Mouse (Mus musculus): ENCODE data around the gene Prkcb. TPM values are rescaled to one million over a fixed set of nuclear protein-coding genes. Genes with fewer than 3 reads are reported as not detected.

Gene Prkcb
- polyA plus RNA-seq, 1 experiment from 2014 or later, result 32.5 TPM

- peaks cover 24% of the 10 kb centered on the region for H3K4me1 ChIP-seq
- 87% methylated on average over 8 of the region's 8 CpGs for WGBS
- no peak for ATAC-seq (ENCODE audit: low FRiP score)
- H3K27ac ChIP-seq, result no peak overlapping the region
- H3K9me3 ChIP-seq (replicated peaks), result no peaks in the 10 kb centered on the region
- no peak overlapping the region for H3K9ac ChIP-seq
- H3K27me3 ChIP-seq, result no peaks in the 10 kb centered on the region
- no peak overlapping the region for H3K4me3 ChIP-seq
- H3K4me2 ChIP-seq (replicated peaks), result no peak overlapping the region
- no peaks in the 10 kb centered on the region for H3K36me3 ChIP-seq
These were observed 96.3 kb downstream of the Prkcb start for GRCm38 (mm10) chr7:122384891-122385290.

- Histone ChIP-seq H3K9me3 (replicated peaks) (no peaks in the 10 kb centered on the region), H3K36me3 (no peaks in the 10 kb centered on the region), H3K4me3 (no peak overlapping the region), H3K27ac (no peak overlapping the region), H3K27me3 (no peaks in the 10 kb centered on the region), H3K9ac (no peak overlapping the region), H3K4me1 (peaks cover 25% of the 10 kb centered on the region), H3K4me2 (replicated peaks) (no peak overlapping the region)
- WGBS, result 96% methylated on average over 1 of the region's 1 CpGs
- no peak for ATAC-seq (ENCODE audit: low FRiP score)
These were observed 98.0 kb downstream of the Prkcb start for GRCm38 (mm10) chr7:122386567-122386966.

DNA sequence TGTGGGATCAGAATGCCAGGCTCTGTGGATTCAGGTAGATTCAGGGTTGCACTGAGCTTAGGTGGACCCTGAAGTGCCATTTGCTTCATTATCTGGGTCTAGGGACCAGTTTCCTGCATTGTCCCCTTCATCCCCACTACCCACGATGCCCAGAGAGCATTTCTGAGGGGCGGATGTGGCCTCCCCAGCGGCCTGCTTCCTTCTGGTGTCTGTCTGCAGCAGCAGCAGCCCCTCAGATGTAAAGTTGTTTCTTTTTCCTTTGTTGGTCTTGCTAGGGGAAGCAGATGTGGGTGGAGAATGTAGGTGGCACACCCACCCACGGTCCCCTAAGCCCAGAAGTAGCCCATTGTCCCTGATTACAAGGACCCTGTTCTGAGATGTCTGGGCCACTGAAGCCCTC is 99.3 kb downstream of the Prkcb start:
- no peaks in the 10 kb centered on the region for H3K9me3 ChIP-seq (replicated peaks)
- no peak overlapping the region for H3K9ac ChIP-seq
- H3K4me1 ChIP-seq, result peaks cover 25% of the 10 kb centered on the region
- no peak overlapping the region for H3K4me3 ChIP-seq
- no peak for ATAC-seq (ENCODE audit: low FRiP score)
- no peak overlapping the region for H3K27ac ChIP-seq
- 55% methylated on average over 4 of the region's 4 CpGs for WGBS
- no peak overlapping the region for H3K4me2 ChIP-seq (replicated peaks)
- no peaks in the 10 kb centered on the region for H3K36me3 ChIP-seq
- no peaks in the 10 kb centered on the region for H3K27me3 ChIP-seq

GRCm38 (mm10) chr7:122388858-122389257 is 100.3 kb downstream of the Prkcb start:
- ATAC-seq (ENCODE audit: low FRiP score), result peak; percentile 42
- no peak overlapping the region for H3K9ac ChIP-seq

DNA sequence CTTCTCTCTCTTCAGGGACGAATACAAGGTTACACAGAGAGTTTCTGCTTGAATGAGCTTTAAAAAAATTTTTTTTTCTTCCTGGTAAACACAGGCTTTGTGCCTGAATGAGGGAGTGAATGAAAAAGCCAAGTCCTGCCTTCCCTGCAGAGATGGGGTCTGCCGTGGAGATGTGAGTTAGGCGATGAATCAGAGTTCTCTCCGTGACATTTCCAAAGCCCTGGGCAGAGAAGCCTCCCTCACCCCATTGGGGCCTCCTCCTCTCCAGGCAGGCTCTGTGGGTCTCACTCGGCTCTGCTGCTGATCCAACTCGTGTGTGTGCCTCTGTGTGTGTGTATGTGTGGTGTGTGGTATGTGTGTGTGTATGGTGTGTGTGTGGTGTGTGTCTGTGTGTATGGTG is 101.1 kb downstream of the Prkcb start:
- Histone ChIP-seq H3K27me3 (no peaks in the 10 kb centered on the region), H3K9me3 (replicated peaks) (no peaks in the 10 kb centered on the region), H3K27ac (peak overlapping the region; percentile 69), H3K4me3 (no peak overlapping the region), H3K9ac (no peak overlapping the region; the same call in 1 of the 2 replicates), H3K36me3 (no peaks in the 10 kb centered on the region), H3K4me2 (replicated peaks) (no peak overlapping the region), H3K4me1 (peaks cover 25% of the 10 kb centered on the region)
- ATAC-seq (ENCODE audit: low FRiP score), result peak; percentile 40
- 23% methylated on average over 6 of the region's 6 CpGs for whole genome bisulfite sequencing

More at GRCm38 (mm10) chr7:122388858-122389257, 100.3 kb downstream of the Prkcb start:
- Histone ChIP-seq H3K9me3 (replicated peaks) (no peaks in the 10 kb centered on the region), H3K4me1 (peaks cover 25% of the 10 kb centered on the region), H3K4me2 (replicated peaks) (no peak overlapping the region), H3K27me3 (no peaks in the 10 kb centered on the region), H3K4me3 (no peak overlapping the region), H3K36me3 (no peaks in the 10 kb centered on the region), H3K27ac (no peak overlapping the region)
- 48% methylated on average over 5 of the region's 5 CpGs for WGBS

GRCm38 (mm10) chr7:122390200-122390599 is 101.6 kb downstream of the Prkcb start:
- no peak overlapping the region for H3K4me3 ChIP-seq
- no peaks in the 10 kb centered on the region for H3K9me3 ChIP-seq (replicated peaks)
- no peaks in the 10 kb centered on the region for H3K36me3 ChIP-seq
- no peak overlapping the region for H3K9ac ChIP-seq
- peaks cover 25% of the 10 kb centered on the region for H3K4me1 ChIP-seq
- WGBS, result 49% methylated on average over 5 of the region's 5 CpGs
- H3K27me3 ChIP-seq, result no peaks in the 10 kb centered on the region
- peak overlapping the region; percentile 69 for H3K27ac ChIP-seq
- no peak overlapping the region for H3K4me2 ChIP-seq (replicated peaks)
- ATAC-seq (ENCODE audit: low FRiP score), result peak; percentile 74

DNA sequence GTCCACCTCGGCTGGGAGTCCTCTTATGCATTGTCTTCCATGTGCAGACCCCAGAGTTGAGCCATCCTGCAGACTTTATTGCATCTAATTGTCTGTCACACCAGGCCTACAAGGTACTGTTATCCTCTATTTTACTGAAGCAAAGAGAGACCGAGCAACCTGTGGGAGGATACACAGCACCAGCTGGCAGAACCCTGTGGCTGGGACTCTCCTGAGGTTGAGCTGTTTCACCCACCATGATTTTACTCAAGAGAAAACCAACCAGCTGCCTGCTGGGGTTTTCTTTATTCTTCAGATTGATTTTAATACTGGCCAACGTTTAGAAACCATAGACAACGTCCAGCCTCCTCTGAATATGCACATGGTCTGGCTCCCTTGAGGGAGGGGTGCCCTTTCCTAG is 102.1 kb downstream of the Prkcb start:
- Histone ChIP-seq H3K9ac (no peak overlapping the region), H3K4me1 (peaks cover 25% of the 10 kb centered on the region), H3K27me3 (no peaks in the 10 kb centered on the region), H3K4me2 (replicated peaks) (no peak overlapping the region), H3K4me3 (no peak overlapping the region), H3K27ac (peak overlapping the region; percentile 69), H3K9me3 (replicated peaks) (no peaks in the 10 kb centered on the region), H3K36me3 (no peaks in the 10 kb centered on the region)
- ATAC-seq (ENCODE audit: low FRiP score), result no peak
- WGBS, result 63% methylated on average over 4 of the region's 4 CpGs

GRCm38 (mm10) chr7:122391382-122391781 is 102.8 kb downstream of the Prkcb start:
- Histone ChIP-seq H3K4me3 (no peak overlapping the region), H3K27me3 (no peaks in the 10 kb centered on the region), H3K9me3 (replicated peaks) (no peaks in the 10 kb centered on the region), H3K27ac (no peak overlapping the region), H3K4me2 (replicated peaks) (no peak overlapping the region), H3K36me3 (no peaks in the 10 kb centered on the region), H3K4me1 (peaks cover 25% of the 10 kb centered on the region), H3K9ac (no peak overlapping the region)
- no peak for ATAC-seq (ENCODE audit: low FRiP score)
- WGBS, result 71% methylated on average over 3 of the region's 3 CpGs

DNA sequence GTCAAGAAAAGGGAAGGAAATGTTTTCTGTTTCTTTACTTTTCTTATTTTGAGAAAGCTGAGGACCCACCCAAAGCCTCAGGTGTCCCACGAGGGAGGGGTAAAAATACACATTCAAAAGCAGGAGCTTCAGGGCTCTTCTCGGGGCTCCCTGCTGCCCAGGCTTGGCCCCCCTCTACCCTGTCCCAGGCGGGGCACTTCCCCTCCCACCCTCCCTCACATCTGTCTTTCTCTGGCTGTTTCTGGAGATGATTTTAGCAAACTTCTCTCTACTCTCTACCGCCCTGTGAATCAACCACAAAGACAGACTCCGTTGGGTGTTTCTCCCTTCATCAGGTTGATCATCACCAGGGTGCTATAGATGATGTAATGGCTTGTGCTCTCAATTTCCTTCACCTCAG is 105.4 kb downstream of the Prkcb start:
- Histone ChIP-seq H3K9me3 (replicated peaks) (no peaks in the 10 kb centered on the region), H3K27me3 (no peaks in the 10 kb centered on the region), H3K36me3 (no peaks in the 10 kb centered on the region), H3K9ac (no peak overlapping the region), H3K4me2 (replicated peaks) (no peak overlapping the region), H3K27ac (no peak overlapping the region), H3K4me3 (no peak overlapping the region), H3K4me1 (peaks cover 16% of the 10 kb centered on the region)
- no peak for ATAC-seq (ENCODE audit: low FRiP score)
- 56% methylated on average over 5 of the region's 5 CpGs for WGBS

GRCm38 (mm10) chr7:122395159-122395975 is 106.8 kb downstream of the Prkcb start:
- WGBS, result 82% methylated on average over 7 of the region's 7 CpGs
- H3K27me3 ChIP-seq, result no peaks in the 10 kb centered on the region
- no peaks in the 10 kb centered on the region for H3K36me3 ChIP-seq
- H3K4me2 ChIP-seq (replicated peaks), result no peak overlapping the region
- no peak overlapping the region for H3K4me3 ChIP-seq
- H3K9ac ChIP-seq, result no peak overlapping the region
- H3K4me1 ChIP-seq, result peaks cover 4% of the 10 kb centered on the region
- no peak for ATAC-seq (ENCODE audit: low FRiP score)
- no peaks in the 10 kb centered on the region for H3K9me3 ChIP-seq (replicated peaks)
- H3K27ac ChIP-seq, result no peak overlapping the region

DNA sequence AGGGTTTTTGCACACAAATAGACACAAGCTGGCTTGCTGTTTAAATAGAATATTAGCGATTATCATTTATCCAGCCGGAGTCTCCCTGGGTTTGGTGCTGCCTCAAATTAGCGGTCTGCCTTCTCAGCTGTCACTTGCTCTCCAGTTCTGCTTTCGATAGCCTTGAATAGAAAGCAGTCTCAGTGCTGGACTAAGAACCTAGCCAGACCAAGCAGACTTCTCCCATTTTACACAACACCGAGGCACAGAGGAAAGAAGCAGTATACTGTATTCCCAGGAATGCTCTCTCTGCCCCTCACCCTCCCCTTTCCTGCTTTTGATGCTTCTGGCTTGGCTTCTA is 107.4 kb downstream of the Prkcb start:
- Histone ChIP-seq H3K4me2 (replicated peaks) (no peak overlapping the region), H3K9me3 (replicated peaks) (no peaks in the 10 kb centered on the region)
- no peak for ATAC-seq (ENCODE audit: low FRiP score)

GRCm38 (mm10) chr7:122397699-122398098 is 109.1 kb downstream of the Prkcb start:
- Histone ChIP-seq H3K9me3 (replicated peaks) (no peaks in the 10 kb centered on the region), H3K27ac (no peak overlapping the region), H3K27me3 (no peaks in the 10 kb centered on the region), H3K4me3 (no peak overlapping the region), H3K36me3 (no peaks in the 10 kb centered on the region), H3K9ac (no peak overlapping the region), H3K4me2 (replicated peaks) (no peak overlapping the region), H3K4me1 (no peaks in the 10 kb centered on the region)
- ATAC-seq (ENCODE audit: low FRiP score), result no peak
- 75% methylated on average over 3 of the region's 3 CpGs for WGBS

More for the DNA sequence above, 107.4 kb downstream of the Prkcb start:
- Histone ChIP-seq H3K36me3 (no peaks in the 10 kb centered on the region), H3K27ac (no peak overlapping the region), H3K4me3 (no peak overlapping the region), H3K4me1 (no peaks in the 10 kb centered on the region), H3K9ac (no peak overlapping the region), H3K27me3 (no peaks in the 10 kb centered on the region)
- WGBS, result 74% methylated on average over 5 of the region's 5 CpGs

GRCm38 (mm10) chr7:122402041-122402440 is 113.5 kb downstream of the Prkcb start:
- no peak overlapping the region for H3K4me2 ChIP-seq (replicated peaks)
- H3K27ac ChIP-seq, result no peak overlapping the region
- 89% methylated on average over 7 of the region's 7 CpGs for WGBS
- peaks cover 29% of the 10 kb centered on the region for H3K4me1 ChIP-seq
- no peaks in the 10 kb centered on the region for H3K36me3 ChIP-seq
- no peaks in the 10 kb centered on the region for H3K9me3 ChIP-seq (replicated peaks)
- no peaks in the 10 kb centered on the region for H3K27me3 ChIP-seq
- H3K4me3 ChIP-seq, result no peak overlapping the region
- no peak for ATAC-seq (ENCODE audit: low FRiP score)
- H3K9ac ChIP-seq, result no peak overlapping the region

Measured in hindbrain, embryonic 12.5 days (tissue).